Mouse (Mus musculus) right cerebral cortex, postnatal 14 days (tissue): ENCODE data around the gene Uchl4.
"Not testable (repeated sequence)": the region's sequence is repeated elsewhere in the genome, so short reads cannot be mapped to it uniquely, and the experiment has no call there.

Source experiments
- DNase-seq: peaks from one replicate; pipeline ENCODE4 v3.0.0; 2022

Uchl4 gene

DNA sequence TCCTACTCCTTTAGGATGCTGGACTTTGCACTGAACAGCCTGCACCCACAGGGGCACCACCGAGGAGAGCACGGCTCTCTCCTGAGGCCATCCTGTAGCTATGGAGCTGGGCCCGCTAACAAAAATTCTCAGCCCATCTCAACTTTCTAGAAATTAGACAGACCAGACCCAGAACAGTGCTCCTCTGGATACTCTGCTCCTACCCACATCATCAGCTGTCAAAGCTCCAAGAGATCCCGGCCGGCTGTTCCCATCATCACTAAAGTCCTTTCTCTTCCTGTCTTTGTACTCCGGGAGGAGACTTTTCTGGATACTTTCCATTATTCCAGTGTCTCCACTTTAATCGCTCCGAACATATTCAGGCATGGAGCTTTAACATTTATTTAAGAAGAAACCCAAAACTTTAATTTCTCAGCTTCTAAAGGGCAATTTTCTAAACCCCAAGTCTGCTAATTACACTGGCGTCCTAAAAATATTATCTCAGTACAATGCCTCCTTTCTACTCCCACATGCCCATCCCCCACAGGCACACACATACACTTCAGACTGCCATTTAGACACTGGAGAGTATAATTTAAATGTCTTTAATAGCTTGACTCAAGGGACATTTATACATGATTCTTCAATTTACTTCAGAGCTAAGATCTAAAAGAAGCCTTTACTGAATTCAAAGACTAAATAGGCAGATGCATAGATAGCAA lies 2.6 kb upstream of the Uchl4 start:
- no peak for DNase-seq

DNA sequence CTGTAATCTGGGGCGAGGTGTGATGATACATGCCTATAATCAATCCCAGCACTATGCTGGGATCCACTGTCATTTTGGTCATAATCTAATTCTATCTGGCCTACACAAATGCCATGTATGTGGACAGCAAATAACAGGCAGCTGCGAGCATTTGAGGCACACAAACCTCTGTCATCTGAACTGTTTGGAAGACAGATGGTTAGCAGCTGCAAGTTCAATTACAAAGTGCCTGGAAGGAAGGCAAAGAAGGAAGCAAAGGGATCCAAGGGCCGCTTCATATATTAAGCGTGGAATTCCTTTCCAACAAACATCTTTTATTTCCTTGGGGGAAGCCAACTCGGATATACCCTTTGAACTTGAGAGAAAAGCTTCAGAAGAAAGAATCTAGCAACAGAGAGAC lies 1.3 kb upstream of the Uchl4 start:
- DNase-seq: no peak

DNA sequence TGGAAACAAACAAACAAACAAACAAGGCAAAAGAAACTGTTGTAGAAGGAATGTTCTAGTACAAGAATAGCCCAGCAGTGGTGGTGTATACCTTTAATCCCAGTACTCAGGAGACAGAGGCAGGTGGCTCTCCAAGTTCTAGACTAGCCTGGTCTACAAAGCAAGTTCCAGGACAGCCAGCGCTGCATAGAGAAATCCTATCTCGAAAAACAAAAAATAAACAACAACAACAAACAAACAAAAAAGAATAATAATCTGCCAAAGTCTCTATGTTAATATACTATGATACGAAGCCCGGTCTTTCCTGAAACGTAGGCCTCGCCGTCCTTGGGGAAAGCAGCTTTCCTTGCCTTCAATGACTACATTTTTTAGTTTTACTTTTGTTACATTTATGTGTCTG lies 1.1 kb downstream of the Uchl4 start:
- no peak for DNase-seq

DNA sequence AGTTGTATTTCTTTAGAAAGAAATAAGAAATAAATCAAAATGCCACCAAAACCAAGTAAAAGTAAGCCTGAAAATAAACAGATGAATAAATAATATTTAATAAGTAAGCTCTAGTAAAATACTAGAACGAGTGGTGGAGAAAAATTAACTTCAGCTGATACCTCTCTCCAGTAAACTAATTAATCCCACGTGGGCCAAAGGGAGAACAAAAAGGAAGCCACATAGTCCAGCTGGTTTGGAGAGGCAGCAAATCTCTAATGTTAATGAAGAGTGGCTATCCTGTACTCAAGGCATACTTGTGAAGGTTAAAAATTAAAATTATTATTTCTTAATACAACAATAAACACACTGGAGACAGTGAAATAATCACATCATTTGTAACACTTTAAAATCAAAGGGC lies 5.1 kb downstream of the Uchl4 start:
- DNase-seq: no peak

DNA sequence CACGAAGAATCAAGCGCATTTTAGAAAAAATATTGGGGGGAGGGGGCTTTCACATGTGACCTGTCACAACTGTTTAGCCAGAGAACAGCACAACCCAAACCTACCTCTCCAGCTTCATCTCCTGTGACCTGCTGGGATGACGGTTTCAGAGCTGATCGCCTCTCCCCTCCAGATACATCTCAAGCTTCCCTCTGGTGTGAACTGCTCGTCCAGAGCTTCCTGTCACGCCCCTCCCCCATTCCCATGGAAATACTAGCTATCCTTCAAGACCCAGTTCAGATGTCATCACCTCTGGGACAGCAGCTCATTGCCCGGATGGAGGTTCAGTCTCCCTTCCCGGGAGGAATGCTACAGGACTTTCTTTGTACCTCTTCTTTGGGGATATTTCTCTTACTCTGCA lies 5.7 kb downstream of the Uchl4 start:
- DNase-seq: no peak

DNA sequence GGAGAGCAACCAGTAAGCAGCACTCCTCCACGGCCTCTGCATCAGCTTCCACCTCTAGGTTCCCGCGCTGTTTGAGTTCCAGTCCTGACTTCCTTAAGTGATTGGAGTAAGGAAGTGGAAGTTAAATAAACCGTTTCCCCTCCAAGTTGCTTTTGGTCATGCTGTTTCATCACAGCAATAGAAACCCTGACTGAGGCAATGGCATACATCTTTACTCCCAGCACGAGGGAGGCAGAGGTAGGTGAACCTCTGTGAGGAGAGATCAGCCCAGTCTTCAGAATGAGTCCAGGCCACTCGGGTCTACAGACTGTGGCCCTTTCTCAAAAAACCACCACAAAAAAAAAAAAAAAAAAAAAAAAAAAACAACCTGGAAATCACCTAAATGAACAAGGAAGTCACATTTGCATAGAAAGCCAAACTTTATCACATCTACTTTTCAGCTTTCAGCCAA lies 7.4 kb downstream of the Uchl4 start:
- DNase-seq: no peak

DNA sequence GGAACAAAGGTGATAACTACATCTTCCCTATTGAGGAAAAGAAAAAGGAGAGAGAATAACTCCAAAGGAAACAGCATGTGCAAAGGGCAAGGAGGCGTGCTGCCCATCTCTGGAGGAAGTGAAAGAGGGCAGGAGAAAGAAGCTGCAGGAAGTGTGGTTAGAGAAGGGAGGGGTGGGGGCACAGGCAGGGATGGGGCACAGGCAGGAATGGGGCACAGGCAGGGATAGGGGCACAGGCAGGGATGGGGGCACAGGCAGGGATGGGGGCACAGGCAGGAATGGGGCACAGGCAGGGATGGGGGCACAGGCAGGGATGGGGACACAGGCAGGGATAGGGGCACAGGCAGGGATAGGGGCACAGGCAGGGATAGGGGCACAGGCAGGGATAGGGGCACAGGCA lies 14.4 kb downstream of the Uchl4 start:
- DNase-seq: no peak

DNA sequence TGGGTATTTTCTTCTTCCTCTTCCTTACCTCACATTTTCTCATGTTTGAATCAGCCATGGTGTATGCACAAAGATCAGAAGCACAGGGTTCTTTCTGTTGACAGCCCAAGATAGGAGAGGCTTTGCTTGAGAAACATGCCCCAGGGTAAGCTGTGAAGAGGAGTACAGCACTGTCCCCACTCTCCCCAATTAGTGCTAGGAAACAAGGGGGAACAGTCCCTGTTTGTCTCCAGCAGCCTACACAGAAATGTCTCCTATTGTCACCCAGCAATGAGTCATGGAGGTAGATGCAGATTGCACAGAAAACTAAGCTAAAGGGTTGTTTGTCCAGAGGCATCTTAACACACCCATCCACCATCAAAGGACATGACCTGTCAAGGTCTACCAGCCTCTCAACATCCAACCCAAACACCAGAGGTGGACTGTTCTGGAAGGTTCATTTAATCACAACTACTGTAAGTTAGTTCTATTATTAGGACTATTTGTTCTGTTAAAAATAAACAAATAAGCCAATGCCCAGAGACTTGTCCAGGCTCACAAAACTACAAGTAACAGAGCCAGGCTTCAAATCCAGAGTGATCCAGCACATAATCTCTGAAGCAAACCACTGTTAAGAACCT lies 15.2 kb downstream of the Uchl4 start:
- DNase-seq: no peak

DNA sequence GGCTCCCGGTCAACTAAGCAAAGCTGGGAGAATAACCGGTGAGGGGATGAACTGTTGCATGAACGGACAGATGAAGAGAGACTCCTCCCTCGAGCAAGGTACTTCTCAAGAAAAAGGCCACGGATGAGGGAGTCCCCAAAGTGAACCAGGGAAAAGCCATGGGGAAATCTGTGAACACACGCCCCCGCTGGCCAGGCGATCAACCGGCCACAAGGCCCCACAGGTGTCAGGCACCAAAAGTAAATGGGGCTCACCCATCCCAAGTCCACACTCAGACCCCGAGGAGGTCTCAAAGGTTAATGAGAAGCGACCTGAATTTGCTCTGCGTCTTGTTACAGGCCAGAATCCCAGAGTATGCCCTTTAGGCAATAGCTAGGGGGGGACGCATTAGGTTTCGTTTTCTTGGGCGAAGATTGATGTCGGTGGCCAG lies 17.6 kb downstream of the Uchl4 start:
- DNase-seq: no peak

DNA sequence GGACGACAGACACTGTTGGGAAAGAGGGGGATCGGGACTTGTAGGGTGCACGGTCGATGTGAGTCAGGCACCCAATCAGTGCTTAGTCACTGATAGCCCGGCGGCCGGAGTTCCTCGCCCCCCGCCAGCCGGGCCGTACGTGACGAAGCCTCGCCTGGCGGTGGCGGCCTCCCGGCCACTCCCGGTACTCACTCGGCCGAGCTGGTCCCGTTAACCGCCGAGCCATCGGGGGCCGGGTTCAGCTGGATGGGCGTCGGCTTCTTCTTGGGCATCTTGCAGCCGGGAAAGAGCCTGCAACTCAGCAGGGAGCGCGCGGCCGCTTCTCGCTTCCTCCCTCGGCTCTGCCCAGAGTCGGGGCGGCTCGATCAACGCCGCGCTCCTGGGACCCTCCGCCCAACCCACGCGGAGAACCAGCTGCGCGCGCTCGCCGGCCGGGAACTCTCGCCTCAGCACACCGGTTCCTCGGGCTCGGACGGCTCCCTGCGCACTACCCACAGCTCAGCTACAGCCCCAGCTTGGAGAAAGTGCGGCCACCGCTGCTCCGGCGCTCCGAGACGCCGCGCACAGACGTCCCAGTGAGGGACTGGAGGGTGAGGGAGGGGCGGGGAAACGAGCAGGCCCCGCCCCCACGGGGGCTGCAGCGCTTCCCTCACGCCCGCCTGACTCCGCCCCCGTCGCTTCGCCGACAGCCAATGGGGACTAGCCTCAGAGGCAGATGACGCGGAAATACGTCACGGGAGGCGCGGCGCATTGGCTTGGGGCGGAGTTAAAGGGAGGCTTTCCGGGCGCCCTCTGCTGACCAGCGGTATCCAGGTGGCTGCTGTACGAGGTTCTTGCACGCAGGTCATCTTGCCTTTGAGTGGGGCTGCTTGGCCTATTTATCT lies 18.3 kb downstream of the Uchl4 start, which contains the start of gene Map2k1:
Gene Map2k1, minus strand, starts transcription at position 611 of the 884 bp plus-strand sequence.
- peak; percentile 100 for DNase-seq

DNA sequence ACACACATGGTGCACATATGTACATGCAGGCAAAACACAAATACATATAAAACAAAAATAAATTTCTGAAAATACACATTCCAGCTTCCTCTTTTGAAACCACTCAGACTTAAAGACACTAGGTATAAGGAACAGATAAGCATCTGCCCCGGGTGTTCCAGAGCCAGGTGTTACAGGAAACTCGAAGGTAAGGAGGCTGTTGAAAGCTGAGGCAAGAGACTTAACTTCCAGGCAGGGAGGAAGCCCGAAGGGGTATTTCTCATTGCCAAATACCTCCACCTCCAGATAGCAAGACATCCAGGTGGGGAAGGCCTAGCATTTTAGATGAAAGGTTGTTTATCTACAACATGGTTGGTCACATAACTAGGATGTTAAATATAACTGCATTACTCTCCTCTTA lies 20.4 kb downstream of the Uchl4 start:
- DNase-seq: no peak

DNA sequence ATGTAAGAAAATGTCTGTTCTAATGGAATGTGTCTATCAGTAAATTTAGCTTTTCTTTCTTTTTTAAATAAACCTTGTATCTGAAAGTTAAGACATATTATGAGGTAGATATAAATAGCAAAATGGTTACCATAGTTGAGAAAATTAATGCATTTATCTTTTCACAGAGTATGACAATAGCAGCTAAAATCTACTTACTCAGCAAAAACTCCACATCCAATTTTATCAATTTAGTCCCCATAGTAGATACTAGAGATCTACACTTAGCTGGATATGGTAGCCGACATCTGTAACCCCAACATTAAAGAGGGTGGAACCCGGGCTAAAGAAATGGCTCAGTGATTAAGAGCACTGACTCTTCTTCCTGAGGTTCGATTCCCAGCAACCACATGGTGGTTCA lies 21.2 kb downstream of the Uchl4 start:
- no peak for DNase-seq

DNA sequence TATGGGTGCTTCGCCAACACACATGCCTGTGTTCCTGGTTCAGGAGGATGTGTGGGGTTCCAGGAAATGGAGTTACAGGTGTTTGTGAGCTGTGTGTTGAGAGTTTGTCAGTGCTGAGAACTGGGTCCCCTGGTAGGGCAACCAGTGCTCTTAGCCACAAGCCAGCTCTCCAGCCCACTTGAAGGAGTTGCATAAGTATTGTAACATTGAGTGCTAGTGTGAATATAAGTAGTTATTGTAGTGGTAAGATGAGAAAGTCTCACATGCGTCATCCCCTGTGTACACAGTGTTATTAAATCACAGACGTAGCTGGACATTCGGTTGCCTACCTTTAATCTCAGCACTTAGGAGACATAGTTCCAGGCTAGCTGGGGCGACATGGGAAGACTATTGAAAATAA lies 24.9 kb downstream of the Uchl4 start:
- DNase-seq: no peak

DNA sequence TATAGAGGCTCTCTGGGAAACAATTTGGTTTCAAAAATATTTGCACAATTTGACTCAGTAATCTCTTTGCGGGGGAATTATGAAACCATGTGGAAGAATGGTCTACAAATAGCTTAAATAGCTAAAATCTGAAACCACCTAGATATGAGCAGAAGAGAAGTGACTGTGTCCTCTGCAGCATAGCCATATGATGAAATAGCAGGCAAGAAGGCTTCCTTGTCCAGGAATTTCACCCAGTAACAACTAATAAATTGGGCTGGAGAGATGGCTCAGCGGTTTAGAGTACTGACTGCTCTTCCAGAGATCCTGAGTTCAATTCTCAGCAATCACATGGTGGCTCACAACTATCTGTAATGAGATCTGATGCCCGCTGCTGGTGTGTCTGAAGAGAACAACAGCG lies 26.0 kb downstream of the Uchl4 start:
- no peak for DNase-seq

DNA sequence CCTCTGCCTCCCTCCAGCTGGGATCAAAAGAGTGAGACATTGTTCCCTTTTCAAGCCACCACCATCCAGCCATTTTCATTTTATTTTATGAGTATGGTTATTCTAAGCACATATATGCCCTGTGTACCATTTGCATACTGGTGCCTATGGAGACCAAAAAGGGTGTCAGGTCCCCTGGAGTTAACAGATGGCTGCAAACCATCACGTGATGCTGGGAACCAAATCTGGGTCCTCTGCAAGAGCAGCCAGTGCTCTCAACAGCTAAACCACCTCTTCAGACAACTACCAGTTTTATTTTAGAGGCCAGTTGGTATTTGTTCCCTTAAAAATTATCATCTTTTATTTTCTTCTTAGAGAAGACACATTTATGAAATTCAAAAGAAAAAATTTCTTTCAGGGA lies 29.8 kb downstream of the Uchl4 start:
- DNase-seq: no peak

DNA sequence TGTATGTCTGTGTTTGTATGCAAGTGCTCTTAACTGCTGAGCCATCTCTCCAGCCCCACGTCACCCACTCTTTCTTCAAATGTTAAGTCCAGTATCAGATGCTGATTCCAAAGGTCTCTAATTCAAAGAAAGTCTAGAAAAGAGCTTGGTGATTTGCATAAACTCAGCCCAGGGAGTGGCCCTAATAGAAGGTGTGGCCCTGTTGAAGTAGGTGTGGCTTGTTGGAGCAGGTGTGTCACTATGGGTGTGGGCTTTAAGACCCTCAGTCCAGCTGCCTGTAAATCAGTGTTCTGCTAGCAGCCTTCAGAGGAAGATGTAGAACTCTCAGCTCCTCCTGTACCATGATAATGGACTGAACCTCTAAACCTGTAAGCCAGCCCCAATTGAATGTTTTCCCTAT lies 32.2 kb downstream of the Uchl4 start:
- no peak for DNase-seq

DNA sequence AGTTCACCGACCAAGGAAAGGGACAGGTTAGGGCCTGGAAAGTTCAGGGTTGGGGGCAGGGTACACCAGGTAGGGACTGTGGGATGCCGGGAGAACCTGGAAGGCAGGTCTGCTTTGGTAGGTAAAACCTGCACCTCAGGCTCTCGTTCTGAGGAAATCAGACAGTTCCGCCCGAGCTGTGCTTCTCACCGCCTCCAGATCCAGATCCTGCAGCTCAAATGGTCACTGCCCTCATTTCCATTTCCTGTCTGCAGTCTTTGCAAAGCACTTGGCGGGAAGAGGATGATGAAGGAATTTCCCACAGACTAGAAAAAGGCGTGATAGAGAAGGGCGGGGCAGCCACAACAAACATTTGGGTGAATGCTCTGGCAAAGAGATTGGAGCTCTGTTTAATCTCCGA lies 33.2 kb downstream of the Uchl4 start:
- no peak for DNase-seq

DNA sequence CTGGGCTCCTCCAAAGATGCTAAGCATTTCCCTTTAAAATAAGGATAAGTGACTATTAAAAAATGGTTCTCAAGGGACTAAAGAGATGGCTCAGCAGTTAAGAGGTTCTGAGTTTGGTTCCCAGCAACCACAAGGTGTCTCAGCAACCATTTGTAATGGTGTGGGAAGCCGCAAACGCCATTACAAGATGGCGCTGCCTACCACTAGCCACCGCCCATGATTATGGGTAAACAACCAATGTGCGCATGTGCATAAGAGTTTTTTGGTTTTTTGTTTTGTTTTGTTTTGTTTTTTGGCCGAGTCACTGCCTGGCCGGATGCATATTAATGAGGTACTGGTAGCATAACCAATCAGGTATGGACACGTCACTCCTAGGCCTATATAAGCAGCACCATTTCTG lies 33.8 kb downstream of the Uchl4 start:
- DNase-seq: not testable (repeated sequence)

DNA sequence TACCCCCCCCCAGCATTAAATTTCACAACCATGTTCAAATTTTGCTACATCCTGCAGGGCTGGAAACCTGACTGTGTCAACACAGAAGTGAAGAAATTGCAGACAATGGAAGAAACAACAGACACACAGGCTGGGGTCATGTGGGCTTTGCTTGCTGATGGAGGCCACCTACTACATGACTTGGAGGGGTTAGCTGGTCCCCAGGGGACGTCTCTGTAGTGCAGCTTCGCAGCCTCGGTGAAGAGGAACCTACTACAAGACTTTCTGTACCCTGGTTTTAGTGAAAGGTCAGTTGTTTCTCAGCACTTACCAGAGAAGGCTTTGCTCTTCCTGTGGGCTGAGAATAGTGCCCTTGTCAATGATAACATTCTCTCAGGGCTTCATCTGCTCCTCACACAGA lies 36.2 kb downstream of the Uchl4 start:
- no peak for DNase-seq

DNA sequence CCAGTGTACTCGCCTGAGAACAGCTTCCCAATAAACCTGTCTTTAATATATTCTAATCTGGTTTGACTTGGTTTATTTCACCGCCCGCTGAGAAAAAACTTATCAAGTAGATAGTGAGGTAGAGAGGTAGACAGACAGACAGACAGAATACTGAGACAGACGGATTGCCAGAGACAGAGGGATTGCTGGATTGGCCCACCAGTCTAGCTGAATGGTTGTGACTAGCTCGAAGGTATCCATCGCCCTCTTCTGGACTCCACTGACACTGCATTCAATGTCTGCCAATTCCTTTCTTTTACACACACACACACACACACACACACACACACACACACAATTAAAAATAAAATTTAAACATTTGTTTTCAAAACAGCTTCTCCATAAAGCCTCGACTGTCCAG lies 37.6 kb downstream of the Uchl4 start:
- peak; percentile 60 for DNase-seq

DNA sequence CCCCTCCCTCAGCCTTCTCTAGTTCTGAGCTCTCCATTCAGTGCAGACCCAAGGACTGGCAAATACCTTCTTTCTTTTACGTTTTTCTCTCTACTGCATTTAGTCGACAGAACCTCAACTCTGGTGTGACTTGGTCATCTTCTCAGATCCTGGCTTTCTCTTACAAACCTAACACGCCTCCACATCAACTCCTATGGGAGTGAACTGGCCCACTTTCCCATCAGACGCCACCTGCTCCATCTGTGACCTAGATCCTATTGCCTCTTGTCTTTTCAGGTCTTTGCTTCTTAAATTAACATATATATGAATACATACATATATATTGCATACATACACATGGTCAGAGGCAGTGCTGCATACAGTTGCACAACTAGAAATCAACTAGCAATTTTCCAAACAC lies 38.8 kb downstream of the Uchl4 start:
- no peak for DNase-seq

DNA sequence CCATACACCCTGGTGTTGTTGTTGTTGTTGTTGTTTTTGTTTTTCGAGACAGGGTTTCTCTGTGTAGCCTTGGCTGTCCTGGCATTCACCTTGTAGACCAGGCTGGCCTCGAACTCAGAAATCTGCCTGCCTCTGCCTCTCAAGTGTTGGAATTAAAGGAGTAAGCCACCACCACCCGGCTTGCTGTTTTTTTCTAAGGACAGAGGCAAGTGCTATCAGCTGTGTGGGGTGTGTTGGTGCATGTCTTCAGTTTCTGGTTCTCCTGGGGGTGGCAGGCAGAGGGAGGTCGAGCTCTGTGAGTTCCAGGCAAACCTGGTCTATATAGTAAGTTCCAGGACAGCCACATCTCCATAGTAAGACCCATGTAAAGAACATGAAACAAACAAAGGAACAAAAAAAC lies 39.3 kb downstream of the Uchl4 start:
- DNase-seq: no peak

DNA sequence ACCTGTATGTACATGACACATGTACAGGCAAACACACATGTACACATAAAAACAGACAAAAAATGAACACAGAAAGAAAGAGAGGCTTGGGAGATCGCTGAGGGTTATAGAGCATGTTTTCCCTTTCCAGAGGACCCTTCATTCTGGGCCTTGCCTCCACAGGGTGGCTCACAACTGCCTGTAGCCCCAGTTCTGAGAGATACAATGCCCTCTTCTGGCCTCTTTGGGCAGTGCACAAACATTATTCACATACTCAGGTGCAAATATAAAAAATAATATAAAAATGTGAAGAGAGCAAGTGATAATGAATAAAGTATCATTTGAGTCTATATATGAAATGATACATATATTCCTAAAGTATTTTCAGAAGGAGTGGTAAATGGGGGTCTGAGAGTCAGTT lies 39.9 kb downstream of the Uchl4 start:
- no peak for DNase-seq

DNA sequence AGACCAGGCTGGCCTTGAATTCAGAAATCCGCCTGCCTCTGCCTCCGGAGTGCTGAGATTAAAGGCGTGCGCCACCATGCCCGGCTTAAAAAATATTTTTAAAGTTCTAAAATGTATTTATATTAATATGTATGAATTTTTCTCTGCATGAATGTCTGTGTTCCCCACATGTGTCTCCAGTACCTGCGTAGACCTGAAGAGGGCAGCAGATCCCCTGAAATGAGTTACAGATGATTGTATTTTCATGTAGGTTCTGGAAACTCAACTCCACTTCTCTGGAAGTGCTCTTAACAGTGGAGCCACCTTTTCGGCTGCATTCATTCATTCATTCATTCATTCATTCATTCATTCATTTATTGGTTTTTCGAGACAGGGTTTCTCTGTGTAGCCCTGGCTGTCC lies 42.7 kb downstream of the Uchl4 start:
- peak; percentile 77 for DNase-seq
